In genomic region chr3:27359100-27359720, GRCm38 (mm10) we compare ENCODE assay signal across 30 mouse cellular contexts. TPM values are rescaled to one million over a fixed set of nuclear protein-coding genes. Genes with fewer than 3 reads are reported as not detected.
"Had no signal": no experiment of that assay in that cellular context is flagged by ENCODE, and none has a peak within 500 bp of the region (broad histone marks: within the 10 kb centered on the region; RNA-seq: fewer than 3 reads in every experiment).

No protein-coding gene starts in this region.

- H3K9ac ChIP-seq: forebrain, postnatal 0 days; heart, embryonic 13.5 days; heart, embryonic 15.5 days; hindbrain, embryonic 13.5 days; hindbrain, embryonic 15.5 days; kidney, embryonic 15.5 days; limb, embryonic 13.5 days; limb, embryonic 15.5 days had no signal

- H3K27me3 ChIP-seq: heart, embryonic 13.5 days; heart, embryonic 15.5 days; hindbrain, embryonic 13.5 days; hindbrain, embryonic 15.5 days; kidney, embryonic 15.5 days; limb, embryonic 13.5 days; limb, embryonic 15.5 days had no signal

- H3K9me3 ChIP-seq: heart, embryonic 13.5 days; heart, embryonic 15.5 days; hindbrain, embryonic 13.5 days; hindbrain, embryonic 15.5 days; kidney, embryonic 15.5 days; limb, embryonic 15.5 days had no signal

- H3K36me3 ChIP-seq: heart, embryonic 13.5 days; heart, embryonic 15.5 days; hindbrain, embryonic 13.5 days; hindbrain, embryonic 15.5 days; kidney, embryonic 15.5 days; limb, embryonic 13.5 days; limb, embryonic 15.5 days had no signal

- H3K4me2 ChIP-seq: heart, embryonic 11.5 days; heart, embryonic 13.5 days; heart, embryonic 15.5 days; hindbrain, embryonic 13.5 days; hindbrain, embryonic 15.5 days; kidney, embryonic 15.5 days; limb, embryonic 13.5 days; limb, embryonic 15.5 days had no signal

- H3K4me3 ChIP-seq: heart, adult 2 months; heart, embryonic 13.5 days; heart, embryonic 15.5 days; hindbrain, embryonic 13.5 days; hindbrain, embryonic 15.5 days; kidney, embryonic 15.5 days; limb, embryonic 13.5 days; limb, embryonic 15.5 days had no signal

- ATAC-seq: forebrain, postnatal 0 days; hindbrain, postnatal 0 days; intestine, embryonic 16.5 days had no signal

- H3K27ac ChIP-seq: heart, adult 2 months; heart, embryonic 13.5 days; heart, embryonic 15.5 days; hindbrain, embryonic 13.5 days; hindbrain, embryonic 15.5 days; hindbrain, postnatal 0 days; kidney, embryonic 15.5 days; kidney, postnatal 0 days; limb, embryonic 13.5 days; limb, embryonic 15.5 days had no signal

- H3K4me1 ChIP-seq: heart, embryonic 13.5 days; heart, embryonic 15.5 days; hindbrain, embryonic 13.5 days; hindbrain, embryonic 15.5 days; kidney, embryonic 15.5 days; limb, embryonic 13.5 days; limb, embryonic 15.5 days had no signal

- DNase-seq: forebrain, postnatal 0 days; gastrocnemius, postnatal 14 days; gastrocnemius, postnatal 36 days; heart, adult 2 months; heart, postnatal 14 days; heart, postnatal 36 days; kidney, adult 11 months; kidney, adult 2 months; kidney, adult 9 months; kidney, postnatal 14 days; kidney, postnatal 36 days; layer of hippocampus, adult 9-11 months; layer of hippocampus, postnatal 36 days; left cerebral cortex, postnatal 4 days had no signal

RNA-seq across cellular contexts. Expression of gene Ghsr, which starts 11.9 kb away (rescaled TPM):
- polyA plus RNA-seq: gonadal fat pad, adult 2 months; heart, adult 2 months; heart, embryonic 11.5 days; heart, embryonic 13.5 days; heart, embryonic 15.5 days; heart, postnatal 0 days; intestine, embryonic 14.5 days; intestine, embryonic 16.5 days; kidney, adult 2 months; kidney, embryonic 15.5 days; kidney, postnatal 0 days; large intestine, adult 2 months; limb, embryonic 13.5 days; limb, embryonic 15.5 days had no signal

RNA-seq across cellular contexts. Expression of gene Tnfsf10, which starts 42.4 kb away (rescaled TPM):
- polyA plus RNA-seq: heart, embryonic 11.5 days; hindbrain, embryonic 11.5 days had no signal
